Mouse (Mus musculus): Measurements from ENCODE around the gene 4921504E06Rik.

Gene 4921504E06Rik

DNA sequence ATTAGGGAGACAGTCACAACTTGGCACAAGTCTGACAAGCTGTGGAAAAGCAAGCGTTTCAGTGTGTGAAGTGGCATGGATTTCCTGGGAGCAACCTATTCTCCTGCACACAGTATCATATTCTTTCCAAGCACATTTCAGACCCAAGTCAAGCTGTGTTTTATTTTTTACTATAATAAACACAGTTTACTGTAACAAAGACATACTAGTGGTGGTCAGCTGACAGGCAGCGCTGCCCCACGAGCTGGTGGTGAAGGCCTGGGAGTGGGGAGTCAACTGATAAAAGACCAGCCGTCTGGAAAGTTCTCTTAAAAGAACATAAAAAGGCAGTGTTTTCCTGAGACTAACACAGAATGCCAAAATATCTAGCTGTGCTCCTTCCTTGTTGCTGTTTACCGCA lies 42.7 kb downstream of the 4921504E06Rik start:
- no peak for DNase-seq (ENCODE audit: extremely low read depth, insufficient read length, low spot score)

DNA sequence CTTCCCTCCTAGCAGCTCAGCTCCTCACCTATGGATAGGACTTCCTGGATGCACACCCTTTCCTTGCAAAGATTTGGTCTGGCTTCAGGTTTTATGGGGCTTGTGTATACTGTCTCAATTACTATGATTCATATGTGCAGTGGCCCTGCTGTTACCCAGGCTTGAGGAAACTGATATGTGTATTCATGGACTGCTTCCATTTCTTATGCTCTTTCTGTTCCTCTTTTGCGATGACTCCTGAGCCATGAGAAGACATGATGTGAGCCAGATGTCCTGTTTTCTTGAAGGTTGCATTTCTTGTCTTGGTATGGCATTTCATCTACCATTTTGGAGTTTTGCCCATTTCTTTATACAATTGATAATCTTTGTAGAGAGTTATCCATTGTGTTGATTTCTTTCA lies 48.0 kb downstream of the 4921504E06Rik start:
- DNase-seq (ENCODE audit: extremely low read depth, insufficient read length, low spot score) = no peak

DNA sequence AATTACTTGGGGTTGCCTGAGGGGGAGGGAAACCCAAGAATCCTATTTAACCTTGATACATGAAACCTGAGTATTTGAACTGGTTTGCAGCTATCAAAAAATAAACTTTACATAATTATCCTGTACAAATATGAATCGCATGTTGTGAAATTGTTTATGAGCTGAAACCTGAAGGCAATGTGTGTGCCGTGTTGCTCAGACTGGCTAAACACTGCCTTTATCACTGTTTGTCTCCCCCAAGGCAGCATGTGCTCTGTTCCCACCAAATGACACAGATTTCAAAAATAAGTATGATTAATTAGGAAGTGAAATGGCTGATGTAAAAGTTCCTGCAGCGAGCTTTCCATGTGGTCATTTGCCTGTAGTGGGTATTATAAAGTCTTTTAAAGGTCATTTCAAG lies 63.5 kb downstream of the 4921504E06Rik start:
- no peak for DNase-seq (ENCODE audit: extremely low read depth, insufficient read length, low spot score)

DNA sequence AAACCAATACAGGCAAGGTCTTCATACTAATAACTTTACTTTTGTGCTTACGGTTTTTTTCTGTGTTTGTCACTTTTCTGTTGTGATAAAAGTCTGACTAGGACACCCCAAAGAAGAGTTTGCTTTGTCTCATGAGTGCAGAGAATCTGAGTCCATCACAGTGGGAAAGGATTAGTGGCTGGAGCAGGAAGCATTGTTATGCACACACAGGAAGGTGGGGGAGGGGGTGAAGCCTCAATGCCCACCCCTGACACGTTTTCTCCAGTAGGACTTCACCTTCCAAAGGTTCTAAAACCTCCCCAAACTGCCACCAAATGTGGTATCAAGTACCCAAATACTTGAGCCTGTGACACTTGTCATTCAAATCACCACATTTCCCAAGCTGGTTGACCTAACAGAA lies 91.8 kb downstream of the 4921504E06Rik start:
- no peak for DNase-seq (ENCODE audit: extremely low read depth, insufficient read length, low spot score)

DNA sequence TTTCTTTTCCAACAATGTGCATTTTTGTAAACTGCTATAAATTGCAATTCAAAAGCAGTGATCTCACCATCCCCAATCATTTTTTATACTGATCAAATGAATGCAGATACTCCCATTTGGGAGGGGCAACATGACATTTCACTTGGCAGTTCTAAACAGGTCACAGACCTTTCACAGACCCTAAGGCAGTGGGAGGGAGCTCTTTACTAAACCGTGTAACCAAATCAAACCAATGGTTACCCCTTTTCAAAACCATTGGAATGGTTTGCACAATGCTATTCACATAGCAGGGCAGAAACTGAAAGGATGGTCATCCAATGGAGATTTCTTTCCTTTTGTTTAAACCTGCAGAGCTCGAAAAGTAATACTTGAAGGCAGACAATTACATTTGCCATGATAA lies 94.9 kb downstream of the 4921504E06Rik start:
- DNase-seq (ENCODE audit: extremely low read depth, insufficient read length, low spot score) = no peak

DNA sequence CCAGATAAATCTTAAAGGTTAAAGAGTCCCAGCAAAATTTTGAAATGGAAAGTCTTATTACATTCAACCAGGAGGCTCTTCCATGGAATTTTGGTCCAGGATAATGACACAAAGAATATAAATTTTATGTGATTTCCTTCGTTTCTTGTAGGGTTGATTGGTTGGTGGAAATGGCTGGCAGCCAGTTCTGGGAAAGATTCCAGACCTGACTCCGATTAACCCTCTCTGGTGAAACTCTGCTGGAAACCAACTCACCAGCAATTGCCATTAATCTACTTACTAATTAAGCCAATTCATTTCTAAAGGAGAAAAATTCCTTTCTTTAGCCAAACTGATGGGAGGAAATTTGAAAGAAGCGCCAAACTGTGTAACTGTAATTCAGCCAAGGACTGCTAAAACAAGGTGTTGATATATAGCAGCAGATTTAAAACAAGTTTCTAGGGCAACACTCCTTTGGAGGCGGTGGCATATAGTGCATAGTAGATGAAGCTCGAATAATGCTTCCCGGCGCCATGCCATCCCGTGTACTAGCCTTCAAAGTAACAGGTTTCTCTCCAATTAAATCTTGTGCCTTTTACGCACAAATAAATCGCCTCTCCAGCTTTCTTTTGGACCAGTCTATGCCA lies 97.7 kb downstream of the 4921504E06Rik start:
- no peak for DNase-seq (ENCODE audit: extremely low read depth, insufficient read length, low spot score)

DNA sequence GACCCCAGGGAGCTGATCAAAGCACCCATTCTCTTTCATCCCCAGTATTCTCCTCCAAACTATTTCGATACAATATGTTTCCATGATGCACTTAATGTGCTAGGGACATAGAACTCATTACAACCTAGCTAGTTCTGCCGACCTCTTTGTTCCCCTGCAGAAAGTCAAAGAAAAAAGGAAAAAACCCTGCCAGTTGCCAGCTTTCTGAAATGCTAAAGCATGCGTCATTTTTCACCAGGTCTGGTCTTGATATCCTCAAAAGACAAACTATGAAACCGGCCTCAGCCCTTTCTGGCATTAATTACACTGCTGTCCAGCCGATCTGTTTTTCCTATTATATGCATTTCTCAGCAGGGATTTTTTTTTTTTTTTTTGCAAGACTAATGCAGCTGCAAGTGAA lies 98.5 kb downstream of the 4921504E06Rik start:
- DNase-seq (ENCODE audit: extremely low read depth, insufficient read length, low spot score) = no peak

DNA sequence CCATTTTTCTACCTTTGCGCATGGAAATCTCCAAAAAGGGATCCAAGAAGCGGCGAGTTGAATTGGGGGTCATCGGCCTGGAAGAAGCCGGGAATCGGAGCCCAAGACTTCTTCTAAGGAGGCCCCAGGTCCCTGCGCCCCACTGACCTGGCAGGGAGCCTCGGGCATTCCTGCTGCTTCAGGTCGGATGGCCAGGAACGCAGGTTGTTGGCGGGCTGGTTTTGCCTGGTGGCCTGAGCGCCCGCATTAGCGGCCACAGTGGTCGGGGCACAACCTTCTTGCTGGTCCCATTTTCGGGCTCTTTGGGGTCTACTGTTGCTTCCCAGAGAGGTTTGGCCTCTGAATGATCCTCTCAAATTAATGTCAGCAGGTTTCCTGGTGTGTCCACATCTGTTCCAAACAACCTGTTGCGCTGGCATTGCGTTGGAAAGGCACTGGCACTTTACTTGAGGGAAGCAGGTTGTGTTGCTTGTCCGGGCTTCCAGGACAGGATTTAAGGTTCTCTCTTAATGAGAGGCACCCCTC lies 101.1 kb downstream of the 4921504E06Rik start:
- DNase-seq (ENCODE audit: extremely low read depth, insufficient read length, low spot score) = no peak

DNA sequence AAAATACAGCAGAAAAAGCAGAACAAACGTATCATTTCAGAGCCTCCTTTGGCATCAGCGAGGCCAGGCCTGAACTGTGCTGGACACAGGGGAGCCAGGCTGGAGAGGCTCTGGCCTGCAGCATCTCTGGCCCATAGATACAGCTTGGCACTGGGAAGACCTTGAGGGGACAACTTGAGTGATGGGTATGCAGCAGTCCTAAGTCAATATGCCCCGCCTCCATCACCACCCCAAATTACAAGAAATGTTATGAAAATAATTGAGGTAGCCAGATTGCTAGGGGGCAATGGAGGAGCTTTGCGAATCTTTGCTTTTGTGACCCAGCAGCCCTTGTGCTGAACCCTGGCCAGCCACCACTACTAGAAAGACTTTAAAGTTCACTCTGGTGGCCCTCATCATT lies 104.4 kb downstream of the 4921504E06Rik start:
- DNase-seq (ENCODE audit: extremely low read depth, insufficient read length, low spot score) = no peak

DNA sequence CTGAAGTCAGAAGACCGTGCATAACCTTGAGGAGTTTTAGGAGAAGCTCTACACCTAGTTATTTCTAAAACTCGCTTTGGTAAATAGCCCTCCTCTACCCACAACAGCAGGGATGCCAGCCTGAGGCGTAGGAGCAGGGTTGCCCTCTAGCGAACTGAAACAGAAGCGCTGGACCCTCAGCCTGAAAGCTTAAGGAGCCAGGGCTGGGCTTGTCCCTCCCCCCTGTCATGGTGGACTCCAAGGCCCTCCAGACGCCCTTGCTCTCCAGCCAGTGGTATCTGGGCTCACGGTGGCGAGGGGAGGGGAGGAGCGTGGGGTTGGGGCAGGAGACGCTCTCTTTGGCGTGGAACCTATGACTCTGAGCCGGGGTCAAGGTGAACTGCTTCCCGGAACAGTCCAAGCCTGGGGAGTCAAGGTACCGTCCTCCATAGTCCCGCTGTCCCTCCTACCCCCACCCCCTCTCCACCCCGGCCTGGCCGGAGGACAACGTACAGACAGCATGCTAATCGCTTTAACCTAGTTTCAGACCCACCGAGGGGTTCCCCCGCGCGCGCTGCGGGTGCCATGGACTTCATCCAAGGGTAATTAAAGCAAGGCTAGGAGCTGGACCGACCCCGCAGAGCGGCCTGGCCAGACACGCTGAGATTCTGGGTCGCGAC lies 105.5 kb downstream of the 4921504E06Rik start:
- DNase-seq (ENCODE audit: extremely low read depth, insufficient read length, low spot score) = no peak

DNA sequence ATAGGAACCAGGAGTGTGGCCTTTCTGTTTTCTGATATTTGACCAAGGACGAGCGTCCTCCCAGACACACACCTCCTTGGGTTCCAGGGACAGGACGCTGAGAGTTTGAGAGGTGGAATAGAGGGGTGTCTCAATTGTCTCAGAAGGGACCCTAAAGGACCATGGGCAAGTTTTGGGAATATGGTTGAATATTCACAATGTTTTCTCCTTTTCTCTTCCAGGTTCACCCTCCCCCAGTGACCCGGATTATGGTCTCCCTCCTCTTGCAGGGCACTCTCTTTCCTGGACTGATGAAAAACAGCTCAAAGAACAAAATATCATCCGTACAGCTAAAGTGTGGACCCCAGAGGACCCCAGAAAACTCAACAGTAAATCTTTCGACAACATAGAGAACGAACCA lies 107.0 kb downstream of the 4921504E06Rik start:
- no peak for DNase-seq (ENCODE audit: extremely low read depth, insufficient read length, low spot score)

DNA sequence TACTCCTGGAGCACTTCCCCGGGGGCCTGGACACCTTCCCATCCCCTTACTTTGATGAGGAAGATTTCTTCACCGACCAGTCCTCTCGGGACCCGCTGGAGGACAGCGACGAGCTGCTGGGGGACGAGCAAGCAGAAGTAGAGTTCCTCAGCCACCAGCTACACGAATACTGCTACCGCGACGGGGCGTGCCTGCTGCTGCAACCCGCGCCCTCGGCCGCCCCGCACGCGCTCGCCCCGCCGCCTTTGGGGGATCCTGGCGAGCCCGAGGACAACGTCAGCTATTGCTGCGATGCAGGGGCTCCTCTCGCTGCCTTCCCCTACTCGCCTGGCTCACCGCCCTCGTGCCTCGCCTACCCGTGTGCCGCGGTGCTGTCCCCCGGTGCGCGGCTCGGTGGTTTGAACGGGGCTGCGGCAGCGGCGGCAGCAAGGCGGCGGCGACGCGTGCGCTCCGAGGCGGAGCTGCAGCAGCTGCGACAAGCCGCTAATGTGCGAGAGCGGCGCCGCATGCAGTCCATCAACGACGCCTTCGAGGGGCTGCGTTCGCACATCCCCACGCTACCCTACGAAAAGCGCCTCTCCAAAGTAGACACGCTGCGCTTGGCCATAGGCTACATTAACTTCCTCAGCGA lies 107.7 kb downstream of the 4921504E06Rik start:
- DNase-seq (ENCODE audit: extremely low read depth, insufficient read length, low spot score) = no peak

DNA sequence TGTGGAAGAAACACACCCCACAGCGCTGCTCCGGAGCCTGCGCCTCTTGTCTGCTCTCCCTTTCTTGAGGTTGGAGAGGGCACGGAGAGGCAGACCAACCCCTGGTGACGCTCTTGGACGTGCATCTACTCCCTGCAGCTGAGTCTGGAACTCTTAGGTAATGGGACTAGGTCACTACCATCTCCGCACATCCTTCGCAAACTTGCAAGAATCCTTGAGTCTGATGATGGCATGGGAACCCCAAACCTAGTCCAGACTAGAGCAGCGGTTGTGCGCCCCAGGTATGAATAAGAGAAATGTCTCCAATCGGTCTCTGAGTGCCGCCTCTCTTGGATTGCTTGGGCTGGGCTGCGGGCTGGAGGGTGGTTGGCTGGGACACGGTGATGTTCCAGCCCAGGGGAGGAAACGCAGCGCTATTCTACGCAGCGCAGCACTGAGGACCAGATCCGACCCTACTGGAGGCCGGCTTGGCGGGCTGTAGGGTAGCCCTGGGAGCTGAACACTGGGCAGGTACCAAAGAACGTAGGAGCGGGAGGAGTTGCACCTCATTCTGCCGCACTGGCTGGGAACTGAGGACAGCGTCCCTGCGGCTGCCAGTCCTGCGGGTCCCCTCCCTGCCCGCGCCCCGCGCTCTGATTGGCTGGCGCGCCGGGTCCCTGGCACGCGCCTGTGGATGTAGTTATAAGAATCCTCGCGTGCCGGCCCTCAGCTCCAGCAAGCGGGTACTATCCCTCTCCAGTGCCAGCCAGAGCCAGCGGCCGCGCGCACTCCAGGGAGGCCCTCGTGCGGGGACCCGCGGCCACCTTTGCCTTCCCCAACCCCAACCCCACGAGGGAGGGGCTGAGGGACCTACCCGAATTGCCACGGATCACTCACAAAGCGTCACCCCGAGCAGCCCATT lies 108.5 kb downstream of the 4921504E06Rik start, which contains the start of gene Ptf1a:
Ptf1a (plus strand) TSS at position 733 of the 901 bp plus-strand sequence.
- no peak for DNase-seq (ENCODE audit: extremely low read depth, insufficient read length, low spot score)

DNA sequence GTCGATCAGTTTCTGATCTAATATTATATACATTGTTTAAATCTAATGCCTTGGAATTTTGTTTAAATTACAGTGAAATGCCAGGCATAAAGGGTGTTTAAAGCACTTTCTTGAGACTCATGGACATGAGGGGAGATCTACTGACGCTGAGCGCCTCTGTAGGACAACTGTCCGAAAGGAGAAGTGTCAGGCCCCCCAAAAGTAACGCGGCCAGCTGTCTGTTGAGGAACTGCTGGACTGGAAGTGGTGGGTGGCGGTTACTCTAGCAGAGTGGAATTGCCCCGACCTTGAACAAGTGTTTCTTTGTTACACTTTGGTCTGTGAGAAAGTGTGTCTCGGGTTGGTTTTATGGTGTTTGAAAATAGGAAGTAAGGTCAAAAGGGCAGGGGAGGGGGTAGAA lies 109.4 kb downstream of the 4921504E06Rik start:
- no peak for DNase-seq (ENCODE audit: extremely low read depth, insufficient read length, low spot score)

DNA sequence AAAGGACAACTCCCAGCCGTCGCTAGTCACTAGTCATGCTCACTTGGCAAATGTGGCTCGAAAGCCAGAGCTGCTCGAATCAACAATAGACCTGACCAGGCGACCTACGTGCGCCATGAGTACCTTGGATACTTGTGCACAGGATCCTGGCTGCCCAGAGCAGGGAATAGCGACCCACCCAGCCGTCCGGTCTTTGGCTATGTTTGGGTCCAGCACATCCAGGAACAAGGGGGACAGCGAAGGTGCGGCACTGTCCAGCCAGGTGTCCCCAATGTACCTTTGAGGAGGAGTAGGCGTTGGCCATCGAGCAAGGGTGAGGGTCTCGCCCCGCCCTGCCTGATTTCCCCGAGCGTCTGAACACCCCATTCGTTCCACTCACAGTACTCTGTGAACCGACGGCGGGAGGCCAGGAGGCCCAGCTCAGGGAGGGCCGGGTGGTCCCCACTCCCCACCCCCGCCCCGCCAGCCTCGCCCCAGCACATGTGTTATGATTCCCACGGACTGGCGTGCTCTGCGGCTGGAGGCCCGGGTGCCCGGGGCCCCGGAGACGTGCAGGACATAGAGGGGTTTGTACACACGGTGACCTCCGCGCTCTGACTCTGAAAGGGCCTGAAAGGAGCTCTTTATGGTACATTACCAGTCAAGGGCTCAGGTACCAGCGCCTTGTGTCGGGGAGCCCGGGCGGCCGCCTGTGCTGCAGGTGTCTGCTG lies 121.9 kb downstream of the 4921504E06Rik start:
- no peak for DNase-seq (ENCODE audit: extremely low read depth, insufficient read length, low spot score)

DNA sequence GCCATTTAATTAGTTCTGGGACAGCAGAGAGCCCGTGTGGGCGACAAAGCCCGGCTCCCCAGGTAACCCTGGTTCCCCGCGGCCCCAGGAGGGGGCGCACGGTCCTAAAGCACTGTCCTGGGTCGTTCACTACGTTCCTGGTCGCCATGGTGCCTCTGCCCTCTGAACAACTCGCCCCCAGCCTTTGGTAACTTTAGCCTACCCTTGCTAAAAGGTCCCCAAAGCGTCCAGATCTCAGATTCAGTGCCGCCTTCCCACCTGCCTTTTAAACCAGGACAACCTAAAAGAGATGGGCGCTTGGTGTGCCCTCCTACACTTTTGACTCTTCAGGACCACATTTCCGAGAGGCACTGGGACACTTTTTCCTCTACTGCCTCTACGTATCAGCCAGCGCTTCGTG lies 122.5 kb downstream of the 4921504E06Rik start:
- no peak for DNase-seq (ENCODE audit: extremely low read depth, insufficient read length, low spot score)

DNA sequence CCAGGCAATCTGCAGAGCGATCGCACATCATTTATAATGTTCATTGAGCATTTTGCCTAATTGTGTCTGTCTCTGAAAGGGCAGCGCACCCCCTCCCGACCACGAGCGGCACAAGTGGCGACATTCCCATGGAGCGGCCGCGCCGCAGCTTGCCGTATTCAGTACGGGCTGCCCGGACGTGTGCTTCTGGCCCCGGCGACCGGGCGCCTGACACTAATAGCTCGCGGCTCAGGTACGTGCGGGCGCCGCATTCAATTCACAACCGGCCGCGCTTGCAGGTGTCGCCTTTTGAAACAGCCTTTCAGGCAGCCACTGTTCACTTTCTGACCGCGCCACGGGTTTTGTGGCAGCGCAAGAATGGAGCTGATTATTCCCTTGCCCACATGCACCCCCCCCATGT lies 123.0 kb downstream of the 4921504E06Rik start:
- no peak for DNase-seq (ENCODE audit: extremely low read depth, insufficient read length, low spot score)

DNA sequence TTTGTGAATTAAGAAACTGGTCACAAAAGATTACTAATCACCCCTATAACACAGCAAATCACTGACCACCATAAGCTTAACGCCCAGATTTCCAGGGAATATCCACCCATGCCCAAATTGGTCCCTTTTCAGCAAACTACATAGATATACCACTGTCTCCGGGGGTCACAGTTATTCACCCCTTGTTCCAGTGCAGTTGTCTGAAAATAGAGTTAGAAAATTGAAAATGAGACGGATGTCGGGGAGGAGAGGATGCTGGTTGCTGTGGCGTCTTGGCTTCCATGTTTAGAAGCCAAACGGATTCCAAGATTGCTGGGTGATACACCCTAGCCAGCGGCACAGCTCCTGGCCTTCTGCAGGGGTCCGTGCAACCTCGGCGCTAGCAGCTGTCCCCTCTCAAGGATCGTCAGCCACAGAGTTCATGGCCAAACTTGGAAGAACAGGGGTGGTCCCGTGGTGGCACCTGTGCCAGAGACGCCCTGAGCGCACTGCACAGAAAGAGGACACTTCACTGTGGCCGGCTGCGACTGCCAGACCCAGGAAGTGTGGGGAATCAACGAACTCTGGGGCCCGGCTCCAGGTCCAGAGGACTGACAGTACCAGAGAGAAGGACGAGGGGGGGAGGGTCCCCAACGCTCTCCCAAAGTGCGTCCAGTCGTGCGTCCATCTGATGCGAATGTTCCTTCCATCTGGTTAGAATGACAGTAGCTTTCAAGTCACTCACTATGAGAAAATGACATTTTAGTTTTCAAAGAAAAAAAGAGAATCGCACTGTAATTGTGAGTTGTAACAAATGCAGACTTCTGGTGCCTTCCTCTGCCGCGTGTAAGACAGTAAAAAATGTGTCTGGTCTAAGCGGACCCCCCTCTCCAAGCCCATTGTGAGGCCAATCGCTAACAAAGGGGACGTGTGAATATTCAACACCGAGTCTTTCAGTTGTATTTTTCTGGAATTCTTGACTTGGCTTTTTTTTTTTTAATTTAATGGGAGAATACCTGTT lies 123.7 kb downstream of the 4921504E06Rik start:
- no peak for DNase-seq (ENCODE audit: extremely low read depth, insufficient read length, low spot score)

DNA sequence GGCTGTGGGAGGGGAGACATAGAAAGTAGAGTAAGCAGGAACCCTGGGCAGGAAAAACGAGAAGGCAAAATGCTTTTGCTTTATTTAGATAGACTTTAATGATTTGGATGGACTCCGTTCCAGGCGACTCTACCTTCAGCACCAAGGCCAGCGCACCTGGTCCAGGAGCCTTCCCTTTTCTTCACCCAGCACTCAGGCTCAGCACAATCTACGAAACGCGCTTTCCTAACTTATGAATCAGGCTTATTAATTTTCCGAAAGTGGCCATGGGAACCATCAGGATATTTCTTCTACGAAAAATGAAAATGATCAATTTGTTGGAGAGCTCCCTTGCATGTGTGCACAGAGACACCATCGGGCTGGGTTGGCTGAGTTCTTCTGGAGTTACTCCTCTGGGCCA lies 124.7 kb downstream of the 4921504E06Rik start:
- DNase-seq (ENCODE audit: extremely low read depth, insufficient read length, low spot score) = no peak
